Mouse (Mus musculus): Measurements from ENCODE around the gene Pi16.

DNA sequence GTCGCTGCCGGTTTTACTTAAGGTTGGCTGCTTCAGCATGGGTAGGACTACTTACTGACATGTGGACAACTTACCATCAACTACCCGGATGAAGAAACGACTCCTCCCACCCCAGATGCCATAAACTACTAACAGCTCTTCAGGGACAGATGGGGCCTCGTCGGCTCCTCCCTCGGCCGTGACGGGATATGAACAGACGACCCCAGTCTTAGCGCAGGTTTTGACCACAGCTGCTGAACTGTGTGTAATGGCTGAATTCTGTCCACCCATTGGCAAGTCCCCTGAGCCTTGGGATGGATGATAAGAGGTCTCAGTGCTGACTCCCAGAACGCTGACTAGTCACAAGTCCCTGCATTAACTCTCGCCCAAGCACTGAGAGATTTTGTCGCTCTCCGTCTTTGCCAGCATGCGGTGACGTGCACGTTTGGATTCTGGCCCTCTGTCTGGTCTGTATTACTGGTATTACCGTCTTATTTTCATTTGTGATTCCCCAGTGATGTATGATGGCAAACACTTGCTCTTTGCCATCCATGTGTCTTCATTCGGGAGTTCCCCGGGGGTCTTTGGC, 7.3 kb upstream of the Pi16 start:
- TF ChIP-seq POLR2A (IDR thresholded peaks at IDR 0.05; ENCODE audit: borderline replicate concordance, insufficient read depth, low read length) (no peak), CTCF (IDR thresholded peaks at IDR 0.05; ENCODE audit: borderline replicate concordance, insufficient read depth, low read depth, low read length) (no peak)

Data from cerebellum, adult 2 months (tissue).